Mouse (Mus musculus) liver (tissue): Measurements from ENCODE around the gene Capn11.

Experiments
- DNase-seq: peaks from one replicate; pipeline ENCODE4 v3.0.0-alpha.2; 2020; ENCODE audit warnings: mixed read lengths

Gene Capn11

GRCm38 (mm10) chr17:45596631-45597396, 62.3 kb downstream of the Capn11 start:
- DNase-seq, result peak; percentile 82

GRCm38 (mm10) chr17:45595736-45596390, 63.3 kb downstream of the Capn11 start:
- DNase-seq, result peak; percentile 48

DNA sequence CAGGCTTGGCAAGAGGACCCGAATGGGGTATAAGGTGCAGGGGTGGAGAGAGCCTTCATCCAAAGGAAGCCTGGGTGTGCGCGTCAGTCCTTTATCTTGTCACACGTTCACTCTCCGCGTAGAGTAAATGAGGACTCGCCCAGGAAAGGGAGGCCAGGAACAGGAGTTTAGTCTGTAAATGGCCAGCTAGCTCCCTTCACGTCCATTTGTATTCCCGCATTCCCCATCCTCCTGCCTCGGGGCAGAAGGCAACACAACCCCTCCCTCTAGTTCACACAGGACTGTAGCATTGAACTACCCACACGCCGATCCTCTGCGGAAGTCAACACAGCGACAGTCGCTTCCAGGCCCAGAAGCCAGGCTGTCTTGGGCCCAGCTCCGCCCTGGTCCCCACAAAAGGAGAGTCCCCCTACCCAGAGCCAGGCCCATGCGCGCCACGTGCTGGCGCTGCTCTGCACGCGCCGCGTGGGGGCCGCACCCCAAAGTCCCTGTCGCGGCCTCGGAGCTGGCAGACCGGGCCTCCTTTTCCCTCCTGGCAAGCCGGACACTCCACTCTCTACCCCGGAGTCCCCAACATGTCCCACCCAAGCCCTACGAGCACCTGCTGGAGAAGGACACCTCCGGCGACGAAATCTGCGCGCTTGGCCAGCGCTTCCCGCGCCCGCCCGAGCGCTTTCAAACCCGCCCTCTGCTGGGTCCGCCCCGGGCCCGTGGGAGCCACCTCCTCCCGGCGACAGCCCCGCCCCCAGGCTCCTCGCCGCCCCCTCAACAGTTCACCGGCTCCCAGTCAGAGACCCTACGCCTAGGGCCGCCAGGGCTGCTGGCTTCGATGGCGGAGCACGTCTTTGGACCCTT, 64.0 kb downstream of the Capn11 start:
- peak; percentile 90 for DNase-seq

DNA sequence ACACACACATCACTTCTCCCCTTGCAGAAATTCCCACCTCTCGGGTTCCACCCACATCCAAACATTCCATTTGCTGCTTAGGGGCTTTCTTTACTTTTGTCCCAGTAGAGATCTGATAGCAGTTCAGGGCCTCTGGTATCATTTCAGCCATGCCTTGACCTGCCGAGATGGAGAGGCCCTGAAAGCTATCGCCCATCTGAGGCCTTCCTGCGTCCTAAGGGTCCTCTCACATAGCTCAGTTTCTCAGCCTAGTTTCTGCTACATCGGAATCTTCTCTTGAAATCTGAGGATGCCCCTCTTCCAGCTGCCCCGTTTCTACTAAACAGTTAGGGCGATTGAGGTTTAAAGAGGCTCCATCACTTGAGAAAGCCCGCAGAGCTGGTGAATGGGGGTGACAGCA, 64.9 kb downstream of the Capn11 start:
- DNase-seq, result peak; percentile 63

DNA sequence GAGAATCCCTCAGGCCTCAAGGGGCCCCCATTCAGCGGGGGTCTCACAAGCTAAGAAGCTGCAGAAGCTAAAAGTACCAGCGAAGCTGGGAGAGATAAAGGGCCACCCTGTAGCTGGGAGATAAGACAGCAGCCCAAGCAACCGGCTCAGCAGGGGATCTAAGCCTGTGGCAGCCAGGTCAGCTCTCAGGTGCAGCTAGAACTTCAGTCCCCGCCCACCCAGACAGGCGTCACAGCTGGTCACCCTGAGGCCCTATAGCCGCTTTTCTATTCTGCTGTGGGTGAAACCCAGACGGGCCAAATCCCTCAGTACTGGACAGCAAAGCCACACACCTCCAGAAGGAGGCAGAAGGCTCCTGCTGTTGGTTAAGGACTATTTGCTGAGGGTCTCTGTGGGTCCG, 65.6 kb downstream of the Capn11 start:
- DNase-seq, result peak; percentile 92

- peak; percentile 57 for DNase-seq
These were observed 66.3 kb downstream of the Capn11 start for GRCm38 (mm10) chr17:45592606-45593431.

- DNase-seq, result no peak
These were observed 67.2 kb downstream of the Capn11 start for GRCm38 (mm10) chr17:45591701-45592605.

GRCm38 (mm10) chr17:45590410-45590809, 68.7 kb downstream of the Capn11 start:
- peak; percentile 1 for DNase-seq

DNA sequence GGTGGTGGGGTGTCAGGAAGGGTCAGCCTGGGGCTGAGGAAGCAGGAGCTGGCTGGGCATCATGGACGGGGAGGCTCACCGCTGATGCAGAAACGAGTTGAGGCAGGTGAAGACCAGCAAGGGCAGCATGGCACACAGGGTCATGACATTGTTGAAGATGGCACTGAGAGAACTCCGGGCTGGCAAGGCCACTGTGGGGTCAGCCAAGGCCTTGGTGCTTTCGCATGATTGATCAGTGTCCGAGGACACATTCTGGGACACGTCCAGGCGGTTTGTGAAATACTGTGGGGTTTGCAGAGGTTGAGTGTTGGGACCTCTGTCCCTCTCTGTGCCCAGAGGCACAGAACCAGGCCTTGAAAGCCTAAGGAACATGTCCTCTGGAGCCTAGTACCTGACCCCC, 69.3 kb downstream of the Capn11 start:
- DNase-seq, result no peak

DNA sequence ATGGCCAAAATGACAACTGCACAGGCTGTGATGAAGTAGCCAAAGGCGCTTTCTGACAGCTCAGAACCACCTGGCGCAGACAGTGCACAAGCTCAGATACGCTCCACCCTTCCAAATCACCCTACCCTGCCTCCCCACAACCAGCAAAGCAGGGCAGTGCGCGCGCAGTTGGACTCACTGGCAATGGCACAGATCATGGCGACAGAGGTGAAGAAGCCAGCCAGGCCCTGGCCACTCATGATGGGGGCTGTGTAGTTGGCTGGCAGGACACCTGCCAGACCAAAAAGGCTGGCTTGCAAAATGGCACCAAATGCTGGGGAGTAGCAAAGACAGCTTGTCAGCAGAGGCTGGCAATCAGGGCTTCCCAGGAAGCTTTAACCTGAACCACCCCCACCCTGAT, 69.9 kb downstream of the Capn11 start:
- no peak for DNase-seq

DNA sequence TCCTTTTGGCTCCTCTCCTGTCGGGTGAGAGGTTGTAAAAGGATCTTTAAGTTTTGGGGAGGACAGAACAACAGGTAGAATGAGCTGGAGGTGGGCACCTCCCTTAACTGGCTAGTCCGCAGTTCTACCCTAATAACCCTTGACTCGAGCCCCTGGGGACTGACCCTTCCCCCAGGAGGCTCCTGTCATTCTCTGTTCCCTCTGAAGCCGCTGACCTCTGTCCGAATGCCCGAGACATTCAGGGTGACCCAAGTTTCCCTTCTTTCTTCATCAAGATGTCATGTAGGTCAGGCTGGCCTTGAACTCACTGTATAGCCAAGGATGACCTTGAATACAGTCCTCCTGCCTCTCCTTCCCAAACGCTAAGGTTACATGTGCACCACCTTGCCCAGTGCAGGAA, 70.8 kb downstream of the Capn11 start:
- no peak for DNase-seq

DNA sequence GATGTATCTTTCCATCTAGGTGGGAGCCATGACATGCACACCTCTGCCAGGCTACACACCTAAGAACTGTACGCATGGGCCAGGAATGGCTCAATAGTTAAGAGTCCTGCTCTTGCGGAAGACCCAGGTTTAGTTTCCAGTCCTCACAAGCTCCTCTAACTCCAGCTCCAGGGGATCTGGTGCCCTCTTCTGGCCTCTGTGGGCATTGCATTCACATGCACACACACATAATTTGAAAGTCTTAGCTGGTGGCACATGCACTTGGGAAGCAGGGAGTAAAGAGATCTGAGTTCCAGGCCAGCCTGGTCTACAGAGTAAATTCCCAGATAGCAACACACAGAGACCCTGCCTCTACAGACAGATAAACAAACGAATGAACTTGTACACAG, 72.7 kb downstream of the Capn11 start:
- DNase-seq, result peak; percentile 75

- no peak for DNase-seq
These were observed 73.2 kb downstream of the Capn11 start for GRCm38 (mm10) chr17:45585725-45586448.

DNA sequence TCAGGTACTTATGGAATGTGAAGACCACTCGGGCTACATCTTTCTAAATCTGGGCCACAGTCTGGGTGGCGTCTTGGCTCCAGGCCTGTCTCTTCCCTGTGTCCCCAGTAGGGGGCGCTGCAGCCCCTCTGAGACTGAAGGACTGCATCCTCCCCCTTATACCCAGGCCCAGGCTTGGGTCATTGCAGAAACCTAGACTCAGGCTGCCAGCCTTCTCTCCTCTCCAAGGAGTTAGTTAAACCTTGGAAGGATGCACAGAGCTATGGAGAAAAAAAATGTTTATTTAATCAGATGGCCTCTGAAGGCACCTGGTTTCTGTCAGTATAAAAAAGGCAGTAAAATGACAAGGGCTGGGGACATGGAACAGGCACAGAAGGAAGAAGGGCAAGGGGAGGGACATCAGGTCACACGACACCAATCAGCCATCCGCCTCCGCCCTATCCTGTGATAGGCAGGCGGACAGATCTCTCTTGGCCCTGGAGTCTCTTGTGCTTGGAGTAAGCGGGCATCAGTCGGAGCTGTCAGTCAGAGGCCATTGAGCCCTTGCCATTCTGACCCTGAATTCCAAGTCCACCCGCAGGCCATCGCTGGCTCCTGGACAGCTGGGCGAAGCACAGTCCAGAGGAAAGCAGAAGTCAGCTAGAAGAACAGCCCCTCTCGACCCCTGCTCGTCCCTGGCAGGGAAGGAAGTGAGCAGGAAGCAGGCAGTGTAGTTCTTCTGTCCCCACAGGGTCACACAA, 74.0 kb downstream of the Capn11 start:
- peak; percentile 76 for DNase-seq

DNA sequence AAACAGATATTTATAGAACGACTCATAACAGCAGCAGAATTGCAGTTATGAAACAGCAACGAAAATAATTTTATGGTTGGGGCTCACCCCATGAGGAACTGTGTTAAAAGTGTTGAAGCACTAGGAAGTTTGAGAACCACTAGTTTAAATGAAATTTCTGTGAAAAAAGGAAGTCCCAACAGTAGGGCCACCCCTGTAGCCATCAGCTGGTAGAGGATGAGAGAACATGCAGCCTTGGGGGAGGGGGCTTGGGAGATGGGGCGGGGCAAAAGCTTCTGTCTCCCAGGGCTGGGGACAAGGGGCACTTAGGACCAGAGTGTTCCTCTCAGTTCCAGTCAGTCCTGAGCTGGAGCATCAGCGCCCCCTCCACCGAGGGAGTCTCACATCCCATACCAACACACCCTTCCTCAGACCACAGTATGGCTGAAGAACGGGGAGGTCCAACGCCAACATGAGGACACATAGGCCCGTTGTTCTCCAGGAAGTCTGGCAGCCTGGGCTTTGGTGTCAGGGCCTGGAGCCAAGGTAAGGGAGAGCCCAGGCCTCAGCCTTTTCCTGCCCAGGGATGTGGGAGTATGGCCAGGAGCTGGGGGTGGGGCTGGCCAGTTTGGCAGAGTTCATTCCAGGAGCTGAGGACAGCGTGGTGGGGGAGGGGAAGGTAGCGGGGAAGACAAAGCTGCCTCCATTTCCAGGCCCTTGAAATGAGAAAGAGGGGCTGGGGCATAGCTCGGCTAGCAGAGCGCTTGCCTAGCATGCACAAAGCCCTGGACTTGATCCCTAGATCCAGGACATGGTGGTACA, 74.8 kb downstream of the Capn11 start:
- DNase-seq, result peak; percentile 44

DNA sequence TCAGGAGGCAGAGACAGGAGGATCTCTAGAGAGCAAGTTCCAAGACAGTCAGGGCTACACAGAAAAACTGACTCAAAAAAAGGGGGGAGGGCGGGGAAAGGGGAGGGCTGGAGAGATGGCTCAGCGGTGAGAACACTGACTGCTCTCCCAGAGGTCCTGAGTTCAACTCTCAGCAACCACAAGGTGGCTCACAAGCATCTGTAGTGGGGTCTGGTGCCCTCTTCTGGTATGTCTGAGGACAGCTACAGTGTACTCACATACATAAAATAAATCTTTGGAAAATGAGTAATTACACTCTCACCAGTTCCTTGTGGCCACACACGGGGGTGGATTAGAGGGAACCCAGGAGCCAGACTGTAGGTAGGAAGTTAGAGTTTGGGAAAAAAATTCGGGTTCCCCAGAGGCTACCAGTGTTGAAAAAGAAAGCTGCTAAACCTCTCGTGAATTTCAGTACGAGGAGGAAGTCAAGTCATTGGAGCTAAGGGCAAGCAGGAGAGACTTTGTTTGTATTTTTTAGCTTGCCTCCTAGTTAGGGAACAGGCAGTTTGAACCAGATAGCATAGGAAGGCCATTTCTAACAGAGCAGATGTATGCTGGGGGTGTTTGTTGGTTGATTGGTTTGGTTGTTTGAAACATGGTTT, 76.3 kb downstream of the Capn11 start:
- DNase-seq, result peak; percentile 63

DNA sequence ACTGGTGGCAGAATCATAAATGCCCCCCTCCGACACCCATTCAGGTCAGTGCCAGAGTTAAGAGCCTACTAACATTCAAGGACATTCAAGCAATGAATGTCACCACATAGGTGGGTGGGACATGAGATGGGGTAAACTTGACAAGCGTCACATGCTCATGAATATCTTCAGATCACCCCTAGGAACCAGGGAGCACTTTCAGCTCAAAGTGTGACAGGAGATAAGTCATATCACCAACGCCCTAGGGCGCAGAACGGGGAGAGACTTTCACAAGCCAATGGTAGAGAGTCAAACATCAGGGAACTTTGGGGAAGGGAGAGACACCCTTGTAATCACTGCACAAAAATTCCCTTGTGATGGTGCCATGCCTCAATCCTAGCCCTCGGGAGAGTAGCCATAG, 76.9 kb downstream of the Capn11 start:
- DNase-seq, result peak; percentile 77

DNA sequence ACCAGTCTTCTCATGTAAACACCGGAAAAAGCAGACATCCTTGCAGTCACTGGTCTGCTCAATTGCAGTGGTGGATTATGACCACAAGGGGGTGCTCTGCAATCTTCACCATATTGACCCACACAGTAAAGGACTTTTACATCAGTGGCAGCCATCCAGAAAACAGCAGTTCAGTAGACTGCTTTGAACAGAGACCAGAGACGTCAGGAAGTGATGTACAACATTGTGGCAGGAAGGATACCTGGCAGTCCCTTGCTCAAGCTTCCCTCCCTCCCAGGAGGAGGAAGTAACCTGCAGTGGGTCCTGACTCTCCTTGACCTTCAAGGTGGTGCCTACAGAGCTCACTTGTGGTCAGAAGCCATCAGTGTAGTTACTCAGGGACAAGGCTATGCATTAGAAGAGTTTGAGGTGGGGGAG, 77.5 kb downstream of the Capn11 start:
- DNase-seq, result peak; percentile 83
